Mouse (Mus musculus) cerebellum, adult 2 months (tissue): ENCODE results near the gene Spry1.

Experiments
- CTCF ChIP-seq: fragments of 200-500 bp; IDR thresholded peaks from 2 replicates; pipeline ENCODE4 v1.5.1; 2011; ENCODE audit warnings: low read depth, mild to moderate bottlenecking, control low read depth, low read length, moderate library complexity, borderline replicate concordance; ENCODE audit not compliant: insufficient read depth
- POLR2A ChIP-seq: fragments of 200-500 bp; IDR thresholded peaks from 2 replicates; pipeline ENCODE4 v1.6.1; 2011; ENCODE audit warnings: low read length, control low read depth, borderline replicate concordance; ENCODE audit not compliant: insufficient read depth

DNA sequence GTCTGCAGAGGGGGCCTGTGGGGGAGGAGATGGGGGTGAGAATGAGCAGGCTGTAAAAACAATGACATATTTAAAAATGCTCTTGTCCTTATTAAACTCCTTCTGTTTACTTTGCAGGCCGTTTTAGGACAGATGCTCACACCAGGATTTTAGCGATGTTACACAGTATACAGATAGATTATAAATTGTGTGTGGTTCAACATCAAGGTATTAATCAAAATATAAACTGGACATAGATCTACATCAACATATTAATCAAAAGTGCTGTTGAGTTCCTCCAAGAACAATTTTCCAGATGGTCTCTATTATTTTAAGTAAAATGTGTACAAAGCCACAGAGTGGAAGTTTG is 27.3 kb downstream of the Spry1 start:
- no peak for TF ChIP-seq CTCF
- TF ChIP-seq POLR2A: no peak
